Mouse (Mus musculus): Measurements from ENCODE around the gene Glce. TPM values are rescaled to one million over a fixed set of nuclear protein-coding genes. Genes with fewer than 3 reads are reported as not detected.

Gene Glce
- polyA plus RNA-seq, 1 experiment: 3.3 TPM

DNA sequence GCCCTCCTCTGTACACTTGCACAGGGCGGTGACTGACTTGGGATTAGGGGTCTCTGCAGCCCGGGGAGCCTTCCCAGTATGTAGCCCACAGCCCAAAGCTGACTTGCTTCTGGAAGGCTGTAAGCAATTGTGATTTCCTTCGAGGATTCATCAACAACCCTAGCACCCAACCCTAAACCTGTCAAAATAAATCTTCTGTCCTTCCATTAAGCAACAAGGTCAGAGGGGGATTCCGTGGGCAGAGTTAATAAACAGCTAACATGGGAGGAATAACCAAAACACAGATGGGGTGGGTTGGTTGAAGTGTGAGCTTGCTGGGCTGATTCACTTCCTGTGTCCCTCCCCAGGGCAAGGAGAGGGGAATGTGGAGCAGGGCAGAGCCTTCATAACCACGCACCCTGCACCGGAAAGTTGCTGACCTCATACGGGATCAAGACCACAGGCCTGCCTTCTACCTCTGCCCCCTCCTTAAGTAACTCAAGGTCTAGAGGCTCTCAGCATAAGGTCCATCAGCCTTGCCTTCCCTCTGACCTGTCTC, 100.8 kb downstream of the Glce start:
- TF ChIP-seq CTCF (conservative IDR thresholded peaks at IDR 0.05; ENCODE audit: insufficient read depth, insufficient read length, low read depth, low read length) (no peak), POLR2A (IDR thresholded peaks at IDR 0.05; ENCODE audit: low read depth, low read length) (peak; percentile 62)
- peaks cover 61% of the 10 kb centered on the region for H3K4me1 ChIP-seq (ENCODE audit: control insufficient read depth, insufficient read depth, low read length)
- H3K4me3 ChIP-seq (ENCODE audit: insufficient read depth, low read depth, low read length): peak overlapping the region; percentile 2; the same call in 1 of the 2 replicates
- 10% methylated on average over 7 of the region's 7 CpGs for WGBS
- peak; percentile 89 for DNase-seq
- H3K27me3 ChIP-seq (replicated peaks; ENCODE audit: control insufficient read depth, insufficient read depth, low read length): no peaks in the 10 kb centered on the region
- no peaks in the 10 kb centered on the region for H3K36me3 ChIP-seq (ENCODE audit: control insufficient read depth, insufficient read depth, low read length)
- H3K27ac ChIP-seq (ENCODE audit: insufficient read depth, low read depth, low read length): peak overlapping the region; percentile 88

DNA sequence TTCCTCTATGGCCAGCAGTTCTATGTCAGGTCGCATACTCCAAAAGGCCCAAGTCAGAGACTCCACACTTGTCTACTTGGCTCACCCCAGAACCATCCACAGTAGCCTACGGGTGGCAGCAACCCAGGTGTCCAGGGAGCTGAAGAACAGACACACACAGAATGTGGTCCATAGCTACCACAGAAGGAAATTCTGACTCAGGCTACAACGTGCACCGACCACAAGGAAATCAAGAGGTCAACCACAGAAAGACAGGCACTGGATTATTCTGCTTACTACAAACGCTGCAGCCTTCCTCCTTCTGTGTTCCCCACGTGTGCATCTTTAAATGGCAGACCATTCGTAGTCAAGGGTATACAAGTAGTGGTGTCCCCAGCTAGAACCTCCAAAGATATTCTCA, 102.2 kb downstream of the Glce start:
- 56% methylated on average over 7 of the region's 7 CpGs for WGBS
- DNase-seq: no peak
- peaks cover 61% of the 10 kb centered on the region for H3K4me1 ChIP-seq (ENCODE audit: control insufficient read depth, insufficient read depth, low read length)
- TF ChIP-seq POLR2A (IDR thresholded peaks at IDR 0.05; ENCODE audit: low read depth, low read length): no peak
- no peak for TF ChIP-seq CTCF (conservative IDR thresholded peaks at IDR 0.05; ENCODE audit: insufficient read depth, insufficient read length, low read depth, low read length)
- no peak overlapping the region for H3K4me3 ChIP-seq (ENCODE audit: insufficient read depth, low read depth, low read length)
- no peaks in the 10 kb centered on the region for H3K36me3 ChIP-seq (ENCODE audit: control insufficient read depth, insufficient read depth, low read length)
- H3K27ac ChIP-seq (ENCODE audit: insufficient read depth, low read depth, low read length): peak overlapping the region; percentile 49
- H3K27me3 ChIP-seq (replicated peaks; ENCODE audit: control insufficient read depth, insufficient read depth, low read length): no peaks in the 10 kb centered on the region

DNA sequence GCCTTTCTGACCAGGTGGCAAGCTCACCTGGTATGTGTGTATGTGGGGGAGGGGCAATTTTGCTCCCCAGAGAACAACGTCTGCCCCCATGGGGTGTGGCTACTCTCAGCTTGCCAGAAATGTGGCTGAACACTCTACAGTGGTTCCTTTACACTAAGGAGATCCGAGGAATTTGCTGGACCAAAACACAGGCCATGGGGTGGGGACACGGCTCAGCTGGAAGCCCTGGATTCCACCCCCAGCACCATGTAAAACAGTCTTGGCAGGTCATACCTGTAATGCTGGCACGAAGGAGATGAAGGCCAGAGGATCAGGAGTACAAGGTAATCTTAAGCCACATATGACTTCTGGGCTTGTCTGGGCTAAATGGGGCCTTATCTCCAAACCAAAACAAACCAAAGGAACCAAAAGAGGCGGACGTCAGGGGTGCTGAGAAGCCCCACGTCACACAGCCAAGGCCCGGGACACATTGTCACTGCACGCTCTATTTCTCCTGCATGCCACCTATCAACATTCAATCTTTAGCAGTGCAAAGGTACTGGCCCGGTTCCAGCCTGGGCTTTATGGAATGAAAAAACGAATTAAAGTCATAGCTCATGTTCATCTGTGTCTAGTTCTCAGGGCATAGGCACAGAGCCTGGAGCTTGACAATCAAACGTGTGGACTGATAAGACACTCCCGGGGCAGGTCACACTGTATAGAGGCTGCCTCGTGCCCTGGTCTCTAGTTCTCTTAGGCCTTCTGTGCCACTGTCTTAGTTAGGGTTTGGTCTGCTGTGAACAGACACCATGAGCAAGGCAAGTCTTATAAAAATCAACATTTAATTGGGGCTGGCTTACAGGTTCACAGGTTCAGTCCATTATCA, 104.0 kb downstream of the Glce start:
- H3K27ac ChIP-seq (ENCODE audit: insufficient read depth, low read depth, low read length): peak overlapping the region; percentile 84
- peak; percentile 88 for DNase-seq
- TF ChIP-seq POLR2A (IDR thresholded peaks at IDR 0.05; ENCODE audit: low read depth, low read length) (no peak), CTCF (conservative IDR thresholded peaks at IDR 0.05; ENCODE audit: insufficient read depth, insufficient read length, low read depth, low read length) (no peak)
- no peak overlapping the region for H3K4me3 ChIP-seq (ENCODE audit: insufficient read depth, low read depth, low read length)
- no peaks in the 10 kb centered on the region for H3K27me3 ChIP-seq (replicated peaks; ENCODE audit: control insufficient read depth, insufficient read depth, low read length)
- peaks cover 49% of the 10 kb centered on the region for H3K4me1 ChIP-seq (ENCODE audit: control insufficient read depth, insufficient read depth, low read length)
- no peaks in the 10 kb centered on the region for H3K36me3 ChIP-seq (ENCODE audit: control insufficient read depth, insufficient read depth, low read length)
- WGBS: 31% methylated on average over 14 of the region's 14 CpGs

DNA sequence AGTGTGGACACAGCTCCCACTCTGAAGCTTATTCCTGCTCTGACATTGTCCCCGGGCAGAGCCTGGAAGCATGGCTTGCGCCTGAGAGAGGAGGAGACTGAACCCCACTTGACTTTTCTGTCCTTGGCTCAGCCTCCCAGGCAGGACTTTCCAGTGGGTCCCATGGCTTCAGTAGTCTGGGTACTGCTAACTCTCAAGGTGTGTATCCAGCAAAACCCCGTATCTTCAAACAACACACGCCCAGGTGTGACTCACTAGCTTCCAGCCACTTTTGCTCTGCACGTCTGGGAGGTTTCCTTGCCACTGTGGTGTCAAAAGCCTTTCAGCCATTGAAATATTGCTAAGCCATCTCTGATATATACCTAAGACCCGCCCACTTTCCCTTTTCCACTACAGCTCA, 105.1 kb downstream of the Glce start:
- Histone ChIP-seq H3K4me3 (ENCODE audit: insufficient read depth, low read depth, low read length) (no peak overlapping the region), H3K4me1 (ENCODE audit: control insufficient read depth, insufficient read depth, low read length) (peaks cover 40% of the 10 kb centered on the region), H3K27ac (ENCODE audit: insufficient read depth, low read depth, low read length) (peak overlapping the region; percentile 84), H3K36me3 (ENCODE audit: control insufficient read depth, insufficient read depth, low read length) (no peaks in the 10 kb centered on the region), H3K27me3 (replicated peaks; ENCODE audit: control insufficient read depth, insufficient read depth, low read length) (no peaks in the 10 kb centered on the region)
- TF ChIP-seq POLR2A (IDR thresholded peaks at IDR 0.05; ENCODE audit: low read depth, low read length) (no peak), CTCF (conservative IDR thresholded peaks at IDR 0.05; ENCODE audit: insufficient read depth, insufficient read length, low read depth, low read length) (no peak)
- DNase-seq: no peak
- 76% methylated on average over 6 of the region's 6 CpGs for WGBS

DNA sequence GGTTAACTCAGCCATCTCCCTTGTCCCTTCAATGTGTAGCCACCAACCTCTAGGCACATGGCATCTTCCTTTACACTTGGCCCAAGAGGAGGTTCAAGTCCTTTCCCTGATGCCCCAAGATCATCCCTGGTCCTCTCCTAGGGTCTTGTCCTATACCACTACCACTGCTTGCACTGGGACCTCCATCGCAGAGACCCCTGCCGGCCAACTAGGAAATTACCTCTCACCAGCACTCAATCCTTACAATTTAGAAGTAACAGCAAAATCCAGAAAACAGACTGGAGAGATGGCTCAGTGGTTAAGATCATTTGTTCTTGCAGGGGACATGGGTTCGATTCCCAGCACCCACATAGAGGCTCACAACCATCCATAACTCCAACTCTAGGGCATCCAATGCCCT, 107.0 kb downstream of the Glce start:
- Histone ChIP-seq H3K36me3 (ENCODE audit: control insufficient read depth, insufficient read depth, low read length) (no peaks in the 10 kb centered on the region), H3K4me3 (ENCODE audit: insufficient read depth, low read depth, low read length) (no peak overlapping the region), H3K27me3 (replicated peaks; ENCODE audit: control insufficient read depth, insufficient read depth, low read length) (no peaks in the 10 kb centered on the region), H3K27ac (ENCODE audit: insufficient read depth, low read depth, low read length) (no peak overlapping the region), H3K4me1 (ENCODE audit: control insufficient read depth, insufficient read depth, low read length) (peaks cover 28% of the 10 kb centered on the region)
- WGBS: 56% methylated on average over 3 of the region's 3 CpGs
- TF ChIP-seq CTCF (conservative IDR thresholded peaks at IDR 0.05; ENCODE audit: insufficient read depth, insufficient read length, low read depth, low read length) (0 out of 2 replicates have a peak, but pooled peaks have one; percentile 16), POLR2A (IDR thresholded peaks at IDR 0.05; ENCODE audit: low read depth, low read length) (no peak)
- no peak for DNase-seq

DNA sequence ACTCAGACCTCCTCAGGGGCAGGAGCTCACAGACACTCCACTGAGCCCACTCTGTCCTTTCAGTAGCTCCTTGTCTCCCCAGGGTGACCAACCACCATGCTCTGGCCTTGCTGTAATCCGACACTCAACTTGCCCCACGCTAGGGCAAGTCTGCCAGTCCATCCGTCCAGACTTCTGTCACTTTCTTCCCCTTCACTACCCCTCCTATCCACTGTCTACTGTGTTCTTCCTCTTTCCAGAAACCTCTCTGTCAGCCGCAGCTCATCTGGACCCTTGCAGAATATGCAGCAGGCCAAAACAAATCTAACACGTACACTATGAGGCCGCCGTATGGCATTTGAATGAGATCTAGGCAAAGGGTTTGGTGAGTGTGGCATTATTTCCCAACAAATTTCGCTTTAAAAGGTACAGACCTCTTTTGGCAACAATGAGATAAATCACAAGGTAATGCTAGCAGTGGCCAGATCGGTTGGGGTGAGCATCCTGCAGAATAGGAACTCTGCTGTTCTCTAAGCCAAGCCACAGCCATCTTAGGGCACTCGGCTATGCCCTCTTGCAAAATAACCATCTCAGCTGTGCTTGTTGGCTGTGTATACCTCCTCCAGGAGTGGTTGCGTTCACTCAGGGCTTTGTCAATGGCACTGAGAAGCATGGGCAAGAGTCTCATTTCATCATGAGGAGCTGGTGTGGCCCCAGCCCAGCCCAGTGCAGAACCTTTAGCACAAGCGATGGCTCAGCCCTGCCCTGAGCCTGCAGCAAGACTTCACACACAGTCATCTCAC, 108.9 kb downstream of the Glce start:
- no peak overlapping the region for H3K4me3 ChIP-seq (ENCODE audit: insufficient read depth, low read depth, low read length)
- DNase-seq: no peak
- H3K27ac ChIP-seq (ENCODE audit: insufficient read depth, low read depth, low read length): no peak overlapping the region
- 67% methylated on average over 12 of the region's 12 CpGs for WGBS
- H3K36me3 ChIP-seq (ENCODE audit: control insufficient read depth, insufficient read depth, low read length): no peaks in the 10 kb centered on the region
- H3K4me1 ChIP-seq (ENCODE audit: control insufficient read depth, insufficient read depth, low read length): peaks cover 28% of the 10 kb centered on the region
- no peaks in the 10 kb centered on the region for H3K27me3 ChIP-seq (replicated peaks; ENCODE audit: control insufficient read depth, insufficient read depth, low read length)
- TF ChIP-seq POLR2A (IDR thresholded peaks at IDR 0.05; ENCODE audit: low read depth, low read length): no peak
- TF ChIP-seq CTCF (conservative IDR thresholded peaks at IDR 0.05; ENCODE audit: insufficient read depth, insufficient read length, low read depth, low read length): no peak

DNA sequence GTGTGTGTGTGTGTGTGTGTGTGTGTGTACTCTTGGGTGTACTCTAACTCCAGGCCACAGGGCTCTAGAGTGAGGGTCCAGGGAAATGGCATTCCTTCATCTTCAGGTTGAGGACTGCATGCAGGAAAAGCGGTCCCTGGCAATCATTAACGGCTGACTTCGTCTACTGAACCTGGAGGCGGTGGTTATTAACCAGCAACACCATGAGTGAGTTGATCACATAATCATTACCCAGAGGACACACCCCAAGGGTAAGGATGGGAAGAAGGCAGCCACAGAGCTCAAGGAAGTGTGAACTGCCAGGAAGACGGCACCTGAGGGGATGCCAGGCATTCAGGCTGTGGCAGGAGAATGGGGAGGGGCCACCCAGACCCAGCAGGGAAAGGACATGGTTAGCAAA, 114.1 kb downstream of the Glce start:
- peak; percentile 96 for DNase-seq
- Histone ChIP-seq H3K27me3 (replicated peaks; ENCODE audit: control insufficient read depth, insufficient read depth, low read length) (no peaks in the 10 kb centered on the region), H3K4me1 (ENCODE audit: control insufficient read depth, insufficient read depth, low read length) (peaks cover 26% of the 10 kb centered on the region), H3K36me3 (ENCODE audit: control insufficient read depth, insufficient read depth, low read length) (no peaks in the 10 kb centered on the region), H3K4me3 (ENCODE audit: insufficient read depth, low read depth, low read length) (no peak overlapping the region), H3K27ac (ENCODE audit: insufficient read depth, low read depth, low read length) (peak overlapping the region; percentile 78)
- TF ChIP-seq CTCF (conservative IDR thresholded peaks at IDR 0.05; ENCODE audit: insufficient read depth, insufficient read length, low read depth, low read length) (no peak), POLR2A (IDR thresholded peaks at IDR 0.05; ENCODE audit: low read depth, low read length) (no peak)
- 45% methylated on average over 5 of the region's 5 CpGs for WGBS

Other genes with a start within 250 kb of the Glce start
- 6,294 and 8,063 TPM in 2 replicates for gene Rplp1, start 208.1 kb downstream of the Glce start, polyA plus RNA-seq (2012; rRNA removed)
- gene Kif23, start 175.9 kb downstream of the Glce start, polyA plus RNA-seq (2012; rRNA removed): 1.1 and 1.4 TPM in 2 replicates
- gene Paqr5, start 95.8 kb downstream of the Glce start, polyA plus RNA-seq (2012; rRNA removed): 315 and 347 TPM in 2 replicates
- 0.08 TPM in 1 of 2 replicates, not detected in the other for gene Spesp1, start 159.6 kb upstream of the Glce start, polyA plus RNA-seq (2012; rRNA removed)
- 32.0 and 61.3 TPM in 2 replicates for gene Anp32a, start 218.6 kb upstream of the Glce start, polyA plus RNA-seq (2012; rRNA removed)